Mouse (Mus musculus): Measurements from ENCODE around the gene Hnrnpf.

DNA sequence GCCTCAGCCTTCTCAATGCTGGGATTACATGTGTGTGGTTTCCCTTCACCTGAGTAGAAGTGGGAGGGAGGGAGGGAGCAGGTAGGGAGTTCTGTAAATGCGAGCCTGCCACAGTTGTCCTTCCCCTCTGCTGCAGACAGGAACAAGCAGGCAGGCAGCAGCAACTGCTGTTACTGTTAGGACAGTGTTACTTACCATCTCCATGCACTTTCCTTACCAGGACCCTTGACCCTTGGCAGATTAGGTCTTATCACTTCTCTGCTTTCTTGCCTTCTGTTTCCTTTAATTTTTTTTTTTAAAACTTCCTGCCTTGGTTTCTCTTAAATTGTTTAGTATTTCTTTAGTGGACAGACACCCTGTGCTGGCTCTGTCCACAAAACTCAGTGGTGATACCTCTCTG, 12.1 kb upstream of the Hnrnpf start:
- no peak for TF ChIP-seq CTCF (conservative IDR thresholded peaks at IDR 0.05 in 1 of 2, IDR thresholded peaks at IDR 0.05 in 1 of 2; ENCODE audit: low read depth in 2 of 2, low read length in 2 of 2)
- no peak for TF ChIP-seq POLR2A (IDR thresholded peaks at IDR 0.05; ENCODE audit: low read depth, low read length)

Data from CH12.LX (cell line).